Mouse (Mus musculus): ENCODE measurements around the gene Rbm34.

Gene Rbm34

GRCm38 (mm10) chr8:126961516-126961915 is 9.4 kb downstream of the Rbm34 start:
- DNase-seq (ENCODE audit: low read depth, low spot score) = no peak

GRCm38 (mm10) chr8:126951900-126952636 is 18.8 kb downstream of the Rbm34 start:
- no peak for DNase-seq (ENCODE audit: low read depth, low spot score)

GRCm38 (mm10) chr8:126949527-126949926 is 21.3 kb downstream of the Rbm34 start:
- DNase-seq (ENCODE audit: low read depth, low spot score) = no peak

- DNase-seq (ENCODE audit: low read depth, low spot score) = no peak
Measured at GRCm38 (mm10) chr8:126946444-126946843, 24.4 kb downstream of the Rbm34 start.

- peak; percentile 97 for DNase-seq (ENCODE audit: low read depth, low spot score)
Measured at GRCm38 (mm10) chr8:126945730-126946163, 25.1 kb downstream of the Rbm34 start, which contains the start of gene Tomm20. TSS of gene Tomm20 (minus strand) at chr8:126945844.

- peak; percentile 70 for DNase-seq (ENCODE audit: low read depth, low spot score)
Measured at GRCm38 (mm10) chr8:126944781-126945691, 25.8 kb downstream of the Rbm34 start.

- no peak for DNase-seq (ENCODE audit: low read depth, low spot score)
Measured at GRCm38 (mm10) chr8:126943565-126943964, 27.3 kb downstream of the Rbm34 start.

GRCm38 (mm10) chr8:126937337-126937736 is 33.5 kb downstream of the Rbm34 start:
- DNase-seq (ENCODE audit: low read depth, low spot score) = no peak

GRCm38 (mm10) chr8:126935932-126936331 is 34.9 kb downstream of the Rbm34 start:
- DNase-seq (ENCODE audit: low read depth, low spot score) = peak; percentile 49

GRCm38 (mm10) chr8:126935387-126935786 is 35.5 kb downstream of the Rbm34 start:
- DNase-seq (ENCODE audit: low read depth, low spot score) = no peak

GRCm38 (mm10) chr8:126932656-126933055 is 38.2 kb downstream of the Rbm34 start:
- no peak for DNase-seq (ENCODE audit: low read depth, low spot score)

- DNase-seq (ENCODE audit: low read depth, low spot score) = no peak
Measured at GRCm38 (mm10) chr8:126932249-126932648, 38.6 kb downstream of the Rbm34 start.

- DNase-seq (ENCODE audit: low read depth, low spot score) = peak; percentile 55
Measured at GRCm38 (mm10) chr8:126931720-126932119, 39.2 kb downstream of the Rbm34 start.

- peak; percentile 79 for DNase-seq (ENCODE audit: low read depth, low spot score)
Measured at GRCm38 (mm10) chr8:126929607-126930161, 41.2 kb downstream of the Rbm34 start.

- DNase-seq (ENCODE audit: low read depth, low spot score) = no peak
Measured at GRCm38 (mm10) chr8:126928755-126929505, 41.9 kb downstream of the Rbm34 start.

- DNase-seq (ENCODE audit: low read depth, low spot score) = no peak
Measured at GRCm38 (mm10) chr8:126928028-126928427, 42.8 kb downstream of the Rbm34 start.

GRCm38 (mm10) chr8:126927058-126927457 is 43.8 kb downstream of the Rbm34 start:
- peak; percentile 49 for DNase-seq (ENCODE audit: low read depth, low spot score)

GRCm38 (mm10) chr8:126922981-126923380 is 47.9 kb downstream of the Rbm34 start:
- DNase-seq (ENCODE audit: low read depth, low spot score) = no peak

GRCm38 (mm10) chr8:126921432-126921831 is 49.4 kb downstream of the Rbm34 start:
- DNase-seq (ENCODE audit: low read depth, low spot score) = no peak

- DNase-seq (ENCODE audit: low read depth, low spot score) = peak; percentile 87
Measured at GRCm38 (mm10) chr8:126920845-126921244, 50.0 kb downstream of the Rbm34 start.

- no peak for DNase-seq (ENCODE audit: low read depth, low spot score)
Measured at GRCm38 (mm10) chr8:126920386-126920785, 50.5 kb downstream of the Rbm34 start.
